Mouse (Mus musculus) kidney, embryonic 15.5 days (tissue): Measurements from ENCODE around the gene Mmp25. TPM values are rescaled to one million over a fixed set of nuclear protein-coding genes. Genes with fewer than 3 reads are reported as not detected.

Experiments used
- ATAC-seq: fragments of 200-750 bp; cut with Nextera tagmentation; replicated peaks from 2 replicates; pipeline ENCODE4 v1.8.0; 2017; ENCODE audit warnings: moderate TSS enrichment; ENCODE audit not compliant: low FRiP score
- H3K27ac ChIP-seq: fragments of 300-500 bp; sonication (generic); 2 replicates; pipeline ENCODE4 v1.5.1; 2015; ENCODE audit warnings: mild to moderate bottlenecking, inconsistent platforms
- H3K27me3 ChIP-seq: fragments of 300-500 bp; sonication (generic); 2 replicates; pipeline ENCODE4 v1.6.1; 2015; ENCODE audit warnings: inconsistent platforms
- H3K36me3 ChIP-seq: fragments of 300-500 bp; sonication (generic); 2 replicates; pipeline ENCODE4 v1.6.1; 2015; ENCODE audit warnings: inconsistent platforms
- H3K4me1 ChIP-seq: fragments of 300-500 bp; sonication (generic); 2 replicates; pipeline ENCODE4 v1.6.1; 2015; ENCODE audit warnings: inconsistent platforms
- H3K4me2 ChIP-seq: fragments of 300-500 bp; sonication (generic); 2 replicates; pipeline ENCODE4 v1.6.1; 2015; ENCODE audit warnings: moderate library complexity, mild to moderate bottlenecking, inconsistent platforms
- H3K4me3 ChIP-seq: fragments of 300-500 bp; sonication (generic); replicated peaks from 2 replicates; pipeline ENCODE4 v1.5.1; 2015; ENCODE audit warnings: mild to moderate bottlenecking, inconsistent platforms
- H3K9ac ChIP-seq: fragments of 300-500 bp; sonication (generic); 2 replicates; pipeline ENCODE4 v1.6.1; 2015; ENCODE audit warnings: mild to moderate bottlenecking, inconsistent platforms
- H3K9me3 ChIP-seq: fragments of 300-500 bp; sonication (generic); replicated peaks from 2 replicates; pipeline ENCODE4 v1.6.1; 2016; ENCODE audit warnings: inconsistent platforms
- WGBS: fragments of 180-500 bp; shearing (Covaris S2); methylation state at CpG from one replicate; pipeline ENCODE4 v1.1.7; 2015; ENCODE audit warnings: mixed read lengths; 5-methylcytosine and 5-hydroxymethylcytosine counted together
- polyA plus RNA-seq: library from polyadenylated mRNA; unstranded; fragments of >200 nt; fragmentation: Nextera tagmentation; extraction: Ambion mirVana; gene quantifications from 2 replicates; pipeline ENCODE4 v1.2.1, GENCODE M21; 2015

Gene Mmp25
- polyA plus RNA-seq = 1.1 and 1.3 TPM in 2 replicates

DNA sequence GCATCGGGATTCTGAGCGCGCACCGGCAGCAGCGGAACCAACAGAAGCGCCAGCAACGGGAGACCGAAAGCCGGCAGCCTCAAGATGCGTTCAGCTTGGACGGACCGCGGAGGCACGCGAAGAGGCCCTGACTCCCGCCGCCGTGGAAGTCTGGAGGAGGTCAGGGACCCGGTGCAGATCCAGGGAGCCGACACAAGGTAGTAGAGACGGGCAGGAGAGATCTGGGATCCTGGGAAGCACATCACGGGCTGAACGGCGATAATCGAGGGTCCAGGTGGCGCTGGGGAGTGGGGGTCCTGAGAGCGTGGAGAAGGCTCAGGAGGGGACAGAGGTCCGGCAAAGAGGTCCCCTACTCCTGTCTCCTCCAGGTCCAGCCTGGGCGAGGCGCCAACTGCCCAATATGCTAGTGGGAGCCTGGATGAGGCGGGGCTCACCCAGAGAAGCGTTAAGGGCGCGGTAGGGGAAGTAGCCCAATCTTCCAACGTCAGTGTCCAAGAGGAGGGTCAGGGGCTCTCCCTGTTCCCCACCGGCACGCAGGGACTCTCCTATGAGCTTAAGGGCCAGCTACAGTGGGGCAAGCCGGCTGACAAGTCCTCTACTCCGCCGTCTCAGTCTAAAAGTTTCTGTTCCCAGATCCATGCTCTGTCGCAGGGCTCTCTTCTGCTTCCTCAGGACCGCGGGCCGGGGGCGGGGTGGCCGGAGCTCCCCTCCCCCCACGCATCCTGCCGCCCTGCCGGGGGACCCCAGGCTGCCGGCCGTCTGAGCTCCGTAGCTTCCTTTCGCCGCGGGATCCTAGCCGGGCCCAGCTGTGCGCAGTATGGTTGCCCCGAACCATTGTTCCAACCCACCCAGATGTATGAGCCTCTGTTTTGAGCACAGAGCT, at the start of gene Mmp25:
Mmp25 (minus strand) TSS at position 665 of the 883 bp plus-strand sequence.
- Histone ChIP-seq H3K36me3 (no peaks in the 10 kb centered on the region), H3K4me1 (peaks cover 14% of the 10 kb centered on the region), H3K4me3 (peak within 1 kb of the TSS; percentile 43), H3K27me3 (peaks cover 30% of the 10 kb centered on the region), H3K27ac (no peak within 1 kb of the TSS), H3K9me3 (0 out of 2 replicates have a peak, but pooled peaks cover 2% of the 10 kb centered on the region), H3K9ac (peak within 1 kb of the TSS; percentile 8; the same call in 1 of the 2 replicates), H3K4me2 (peak within 1 kb of the TSS; percentile 78)
- ATAC-seq = peak; percentile 62
- 0% methylated on average over 57 of the region's 58 CpGs for WGBS

DNA sequence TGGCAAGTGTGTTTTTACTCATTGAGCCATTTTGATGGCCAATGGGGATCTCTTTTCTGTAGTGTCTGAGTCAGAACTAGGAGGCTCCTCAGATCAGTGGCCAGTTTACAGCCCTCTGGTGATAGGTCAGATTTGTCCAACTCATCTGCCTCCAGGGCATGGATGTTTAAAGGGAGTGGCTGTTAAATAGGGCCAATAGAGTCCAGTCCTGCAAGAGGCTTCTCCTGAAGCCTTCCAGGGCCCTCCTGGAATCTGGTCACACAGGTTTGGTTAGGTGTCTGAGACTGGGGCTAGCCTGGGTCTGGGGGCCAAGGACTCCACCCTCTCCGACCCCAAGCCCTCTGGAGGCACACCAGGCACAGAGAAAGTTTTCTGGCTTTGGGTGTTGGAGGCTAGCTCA, 49.4 kb upstream of the Mmp25 start:
- no peak for ATAC-seq
- 79% methylated on average over 1 of the region's 1 CpGs for WGBS
- Histone ChIP-seq H3K4me3 (no peak overlapping the region), H3K27me3 (peaks cover 14% of the 10 kb centered on the region), H3K4me1 (peaks cover 42% of the 10 kb centered on the region), H3K9me3 (no peaks in the 10 kb centered on the region), H3K4me2 (no peak overlapping the region), H3K9ac (no peak overlapping the region), H3K36me3 (no peaks in the 10 kb centered on the region), H3K27ac (peak overlapping the region; percentile 78)

DNA sequence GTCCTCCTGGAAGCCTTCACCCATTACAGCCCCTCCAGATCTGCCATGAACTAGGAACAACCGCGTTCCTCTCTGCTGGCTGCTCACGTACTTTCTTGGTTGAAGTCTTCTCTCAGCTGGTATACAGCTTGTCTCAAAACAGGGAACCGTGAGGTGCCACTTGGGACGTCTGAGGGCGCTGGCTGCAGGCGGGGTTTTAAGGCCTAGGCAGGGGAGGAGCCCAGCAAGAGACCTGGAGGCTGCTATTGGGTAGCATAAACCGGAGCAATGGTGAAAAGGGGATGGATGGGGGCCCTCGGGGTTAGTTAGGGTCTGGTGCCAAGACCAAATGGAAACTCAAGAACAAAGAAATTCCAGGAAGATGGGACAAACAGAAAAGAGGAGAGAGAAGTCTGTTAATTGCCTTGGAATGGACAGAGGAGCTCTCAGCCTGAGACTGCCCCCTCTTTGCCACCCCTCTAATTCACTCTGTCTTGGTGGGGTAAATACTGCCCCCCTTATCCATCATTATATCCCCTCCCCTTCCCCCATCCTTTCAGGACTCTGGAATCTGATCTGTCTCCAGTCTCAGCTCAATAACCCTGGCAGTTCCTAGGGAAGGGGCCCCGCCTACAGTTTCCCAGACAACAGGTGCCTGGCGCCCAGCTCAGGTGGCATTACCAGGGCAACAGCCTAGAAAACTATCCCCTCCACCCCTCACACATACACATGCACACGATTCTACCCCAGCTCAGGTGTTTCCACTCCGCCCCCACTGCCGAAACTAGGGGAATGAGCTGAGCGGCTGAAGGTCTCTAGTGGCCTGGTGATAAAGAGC, 39.0 kb upstream of the Mmp25 start, which contains the start of gene Cldn9:
Cldn9 (minus strand) TSS at position 171 of the 817 bp plus-strand sequence.
- Histone ChIP-seq H3K36me3 (no peaks in the 10 kb centered on the region), H3K27ac (peak within 1 kb of the TSS; percentile 94), H3K4me3 (peak within 1 kb of the TSS; percentile 49), H3K9ac (peak within 1 kb of the TSS; percentile 47), H3K9me3 (no peaks in the 10 kb centered on the region), H3K4me1 (peaks cover 61% of the 10 kb centered on the region), H3K27me3 (peaks cover 56% of the 10 kb centered on the region), H3K4me2 (peak within 1 kb of the TSS; percentile 65)
- ATAC-seq = peak; percentile 90
- 10% methylated on average over 15 of the region's 15 CpGs for WGBS

DNA sequence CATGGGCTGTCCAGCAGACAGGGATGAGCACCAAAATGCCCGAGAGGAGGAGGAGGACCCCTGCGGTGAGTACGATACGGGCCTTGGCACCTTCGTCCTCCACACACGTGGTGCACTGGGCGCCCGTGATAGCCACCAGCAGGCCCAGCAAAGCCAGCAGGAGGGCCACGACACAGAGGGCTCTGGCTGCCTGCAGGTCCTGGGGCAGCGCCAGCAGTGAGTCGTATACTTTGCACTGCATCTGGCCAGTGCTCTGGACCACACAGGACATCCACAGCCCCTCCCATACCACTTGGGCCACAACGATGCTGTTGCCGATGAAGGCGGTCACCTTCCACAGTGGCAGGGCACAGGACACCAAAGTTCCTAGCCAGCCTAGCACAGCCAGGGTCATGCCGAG, 38.1 kb upstream of the Mmp25 start:
- Histone ChIP-seq H3K4me3 (peak overlapping the region; percentile 49), H3K9ac (peak overlapping the region; percentile 47), H3K36me3 (no peaks in the 10 kb centered on the region), H3K27me3 (peaks cover 64% of the 10 kb centered on the region), H3K4me1 (peaks cover 65% of the 10 kb centered on the region), H3K9me3 (no peaks in the 10 kb centered on the region), H3K27ac (peak overlapping the region; percentile 94), H3K4me2 (peak overlapping the region; percentile 65)
- WGBS = 5% methylated on average over 15 of the region's 15 CpGs
- peak; percentile 26 for ATAC-seq

DNA sequence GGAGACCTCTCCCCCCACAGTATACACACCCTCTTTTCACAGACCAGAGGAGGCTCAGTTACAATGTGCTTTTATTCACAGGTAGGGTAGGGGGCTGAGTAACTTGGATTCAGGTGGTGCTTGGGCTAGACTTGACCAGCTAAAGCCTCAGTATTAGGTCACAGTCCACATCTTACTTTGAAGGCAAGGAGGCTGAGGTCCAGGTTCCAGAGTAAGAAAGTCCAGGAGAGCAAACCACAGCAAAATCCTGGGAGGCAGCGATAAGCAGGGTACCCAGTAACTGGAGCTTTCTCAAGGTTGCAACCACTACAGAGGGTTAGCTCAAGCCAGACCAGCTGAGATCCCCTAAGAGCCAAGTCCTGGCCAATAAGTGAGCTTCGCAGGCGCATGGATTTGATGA, 37.5 kb upstream of the Mmp25 start:
- Histone ChIP-seq H3K4me1 (peaks cover 69% of the 10 kb centered on the region), H3K36me3 (no peaks in the 10 kb centered on the region), H3K4me3 (peak overlapping the region; percentile 49), H3K9ac (peak overlapping the region; percentile 47; the same call in 1 of the 2 replicates), H3K9me3 (no peaks in the 10 kb centered on the region), H3K4me2 (peak overlapping the region; percentile 65), H3K27ac (peak overlapping the region; percentile 94), H3K27me3 (peaks cover 70% of the 10 kb centered on the region)
- WGBS = 63% methylated on average over 3 of the region's 3 CpGs
- no peak for ATAC-seq

DNA sequence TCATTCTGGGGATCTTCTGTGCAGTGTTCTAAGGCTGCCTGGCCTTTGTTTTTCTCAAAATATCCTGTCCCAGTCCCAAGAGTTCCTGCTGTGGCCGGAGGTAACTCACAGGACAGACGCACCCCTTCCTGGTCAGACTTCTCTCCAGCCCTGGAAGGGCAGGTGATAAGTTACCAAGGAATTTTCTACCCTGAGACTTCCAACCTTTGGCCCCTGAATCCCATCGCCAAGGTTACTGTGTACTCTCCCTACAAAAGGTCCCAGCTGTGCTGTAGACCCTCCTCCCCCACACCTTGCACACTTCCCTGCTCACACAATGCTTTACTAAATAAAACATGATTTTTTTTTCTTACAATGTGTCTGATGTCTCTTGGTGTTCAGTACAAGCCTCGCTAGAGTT, 37.0 kb upstream of the Mmp25 start:
- ATAC-seq = no peak
- peak overlapping the region; percentile 49 for H3K4me3 ChIP-seq
- peak overlapping the region; percentile 65 for H3K4me2 ChIP-seq
- no peaks in the 10 kb centered on the region for H3K9me3 ChIP-seq
- WGBS = 28% methylated on average over 4 of the region's 4 CpGs
- H3K9ac ChIP-seq = peak overlapping the region; percentile 47; the same call in 1 of the 2 replicates
- H3K27me3 ChIP-seq = peaks cover 70% of the 10 kb centered on the region
- H3K27ac ChIP-seq = peak overlapping the region; percentile 94
- no peaks in the 10 kb centered on the region for H3K36me3 ChIP-seq
- peaks cover 71% of the 10 kb centered on the region for H3K4me1 ChIP-seq

DNA sequence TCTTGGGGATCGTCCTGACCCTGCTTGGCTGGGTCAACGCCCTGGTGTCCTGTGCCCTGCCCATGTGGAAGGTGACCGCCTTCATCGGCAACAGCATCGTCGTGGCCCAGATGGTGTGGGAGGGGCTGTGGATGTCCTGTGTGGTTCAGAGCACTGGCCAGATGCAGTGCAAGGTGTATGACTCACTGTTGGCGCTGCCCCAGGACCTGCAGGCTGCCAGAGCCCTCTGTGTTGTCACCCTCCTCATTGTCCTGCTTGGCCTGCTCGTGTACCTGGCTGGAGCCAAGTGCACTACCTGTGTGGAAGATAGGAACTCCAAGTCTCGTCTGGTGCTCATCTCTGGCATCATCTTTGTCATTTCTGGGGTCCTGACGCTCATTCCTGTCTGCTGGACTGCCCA, 36.0 kb upstream of the Mmp25 start:
- Histone ChIP-seq H3K36me3 (no peaks in the 10 kb centered on the region), H3K4me3 (peak overlapping the region; percentile 47)
- no peak for ATAC-seq

DNA sequence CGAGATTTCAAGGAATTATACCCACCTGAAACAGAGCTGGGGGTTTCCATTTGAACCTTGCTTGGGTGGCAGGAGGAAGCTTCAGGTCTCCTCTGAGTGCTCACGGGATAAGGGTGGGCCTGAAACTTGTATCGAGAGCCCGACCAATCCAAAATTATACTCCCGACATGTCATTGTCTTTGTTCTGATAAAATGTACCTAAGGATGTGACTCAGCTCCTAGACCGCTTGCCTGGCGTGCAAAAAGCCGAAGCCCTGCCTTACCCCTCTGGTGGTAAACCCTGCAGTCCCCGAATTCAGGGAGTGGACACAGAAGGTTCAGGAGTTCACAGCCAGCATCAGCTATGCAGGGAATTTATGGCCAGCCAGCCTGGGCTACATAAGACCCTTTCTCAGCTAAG, 35.3 kb upstream of the Mmp25 start:
- Histone ChIP-seq H3K9ac (peak overlapping the region; percentile 47; the same call in 1 of the 2 replicates), H3K27me3 (peaks cover 80% of the 10 kb centered on the region), H3K4me1 (peaks cover 88% of the 10 kb centered on the region), H3K27ac (0 out of 2 replicates have a peak overlapping the region, but pooled peaks have one; percentile 81), H3K9me3 (no peaks in the 10 kb centered on the region), H3K4me3 (peak overlapping the region; percentile 47), H3K4me2 (peak overlapping the region; percentile 65), H3K36me3 (no peaks in the 10 kb centered on the region)
- no peak for ATAC-seq
- 64% methylated on average over 9 of the region's 9 CpGs for WGBS

More for the DNA sequence above, 36.0 kb upstream of the Mmp25 start:
- Histone ChIP-seq H3K27me3 (peaks cover 76% of the 10 kb centered on the region), H3K27ac (peak overlapping the region; percentile 94), H3K9me3 (no peaks in the 10 kb centered on the region), H3K4me2 (peak overlapping the region; percentile 65), H3K9ac (0 out of 2 replicates have a peak overlapping the region, but pooled peaks have one; percentile 12), H3K4me1 (peaks cover 81% of the 10 kb centered on the region)
- WGBS = 51% methylated on average over 10 of the region's 10 CpGs

DNA sequence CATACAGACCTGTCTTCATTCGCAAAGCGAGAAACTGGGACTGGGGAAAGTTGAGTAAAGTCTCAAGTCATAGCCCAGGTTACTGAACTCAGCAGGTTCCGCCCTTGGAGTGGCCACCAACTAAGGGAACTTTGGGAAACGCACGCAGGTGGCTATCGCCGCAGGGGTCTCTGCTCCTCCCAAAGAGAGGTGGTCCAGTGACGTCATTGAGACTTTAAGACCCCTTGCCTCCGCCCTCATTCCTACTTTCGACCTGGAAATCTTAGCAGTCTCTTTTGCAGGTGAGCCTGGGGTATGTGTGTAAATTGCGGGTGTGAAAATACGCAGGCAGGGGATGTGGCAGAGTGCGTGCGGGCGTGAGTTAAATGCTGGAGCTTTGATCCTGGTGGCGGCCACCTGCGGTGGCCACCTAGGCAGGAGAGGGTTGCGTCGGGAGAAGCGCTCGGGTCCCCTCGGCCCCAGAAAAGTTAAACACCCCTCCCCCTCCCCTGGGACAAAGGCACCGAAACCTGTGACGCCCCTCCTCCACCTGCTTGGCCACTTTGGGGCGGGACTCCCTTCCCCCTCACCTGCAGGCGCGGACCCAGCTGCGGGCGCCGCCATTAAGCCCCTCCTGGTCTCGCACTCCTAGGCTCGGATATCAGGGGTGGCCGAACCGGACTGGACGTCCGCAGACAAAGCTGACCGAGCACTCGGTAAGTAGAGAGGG, 34.2 kb upstream of the Mmp25 start, which contains the start of gene Cldn6:
Cldn6 (plus strand) TSS at position 123 of the 709 bp plus-strand sequence.
- Histone ChIP-seq H3K9me3 (no peaks in the 10 kb centered on the region), H3K36me3 (no peaks in the 10 kb centered on the region), H3K4me2 (peak within 1 kb of the TSS; percentile 65), H3K4me3 (peak within 1 kb of the TSS; percentile 47), H3K27ac (peak within 1 kb of the TSS; percentile 81), H3K4me1 (peaks cover 88% of the 10 kb centered on the region), H3K9ac (peak within 1 kb of the TSS; percentile 47), H3K27me3 (peaks cover 76% of the 10 kb centered on the region)
- WGBS = 2% methylated on average over 38 of the region's 38 CpGs
- no peak for ATAC-seq

DNA sequence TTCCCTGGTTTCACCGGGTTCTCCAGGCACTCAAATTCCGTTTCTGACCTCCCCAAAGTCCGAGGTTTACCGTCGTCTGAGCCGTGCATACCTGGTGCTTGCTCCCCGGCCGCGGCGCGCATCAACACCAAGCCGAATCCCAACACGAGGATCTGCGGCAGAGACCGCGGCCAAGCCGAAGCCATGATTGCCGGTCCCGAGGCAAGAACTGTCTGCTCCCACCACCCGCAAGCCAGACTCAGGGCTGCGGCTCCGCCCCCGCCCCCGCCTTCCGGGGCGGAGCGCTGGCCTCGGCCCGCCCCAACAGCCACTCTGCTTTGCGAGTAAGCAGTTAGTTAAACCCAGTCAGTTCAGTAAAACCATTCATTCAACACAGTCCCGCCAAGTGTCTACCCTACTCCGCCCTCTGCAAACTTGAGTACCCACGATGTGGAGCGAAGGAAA, 32.2 kb upstream of the Mmp25 start, which contains the start of gene Tnfrsf12a:
Tnfrsf12a (minus strand) TSS at position 233 of the 444 bp plus-strand sequence.
- Histone ChIP-seq H3K9ac (peak within 1 kb of the TSS; percentile 59), H3K4me3 (peak within 1 kb of the TSS; percentile 58), H3K4me2 (peak within 1 kb of the TSS; percentile 89), H3K4me1 (peaks cover 81% of the 10 kb centered on the region), H3K9me3 (no peaks in the 10 kb centered on the region), H3K27ac (peak within 1 kb of the TSS; percentile 84), H3K36me3 (no peaks in the 10 kb centered on the region), H3K27me3 (peaks cover 57% of the 10 kb centered on the region)
- ATAC-seq = peak; percentile 51
- under 1% methylated on average over 34 of the region's 34 CpGs for WGBS

DNA sequence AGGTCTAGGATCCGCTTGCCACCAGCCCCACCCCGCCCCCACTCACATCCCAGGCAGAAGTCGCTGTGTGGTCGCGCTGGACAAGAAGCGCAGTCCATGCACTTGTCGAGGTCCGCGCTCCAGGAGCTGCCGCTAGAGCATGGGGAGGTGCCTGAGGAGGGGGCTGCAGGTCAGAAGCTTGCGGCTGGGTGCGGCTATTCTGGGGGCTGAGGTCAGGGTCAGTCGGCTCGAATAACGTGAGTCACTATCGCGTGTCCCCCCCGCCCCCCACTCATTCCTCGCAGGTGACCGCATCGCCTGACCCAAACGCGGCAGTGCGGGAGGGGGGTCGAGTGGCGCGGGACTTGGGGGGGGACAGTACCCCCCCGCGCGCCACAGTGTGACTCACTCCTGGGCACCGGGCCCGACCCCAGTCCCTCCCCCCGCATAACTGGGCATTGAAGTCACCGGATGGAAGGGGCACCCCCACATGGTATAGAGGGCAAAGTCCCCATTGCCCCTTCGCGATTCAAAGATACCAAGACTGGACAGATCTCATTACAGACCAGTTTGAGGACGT, 31.5 kb upstream of the Mmp25 start:
- peak overlapping the region; percentile 89 for H3K4me2 ChIP-seq
- no peak for ATAC-seq
- peak overlapping the region; percentile 59 for H3K9ac ChIP-seq
- H3K4me1 ChIP-seq = peaks cover 74% of the 10 kb centered on the region
- no peaks in the 10 kb centered on the region for H3K36me3 ChIP-seq
- H3K9me3 ChIP-seq = no peaks in the 10 kb centered on the region
- WGBS = 0% methylated on average over 37 of the region's 37 CpGs
- peak overlapping the region; percentile 84 for H3K27ac ChIP-seq
- H3K4me3 ChIP-seq = peak overlapping the region; percentile 58
- H3K27me3 ChIP-seq = peaks cover 50% of the 10 kb centered on the region
